Mouse (Mus musculus) ES-Bruce4 (cell line): ENCODE results near the gene Siah3. TPM values are rescaled to one million over a fixed set of nuclear protein-coding genes. Genes with fewer than 3 reads are reported as not detected.

ENCODE experiments used
- H3K27ac ChIP-seq: 2 replicates; pipeline ENCODE4 v1.5.1; 2012; ENCODE audit warnings: low read length, inconsistent platforms; ENCODE audit not compliant: insufficient read depth
- H3K27me3 ChIP-seq: 2 replicates; pipeline ENCODE4 v1.6.1; 2012; ENCODE audit warnings: mild to moderate bottlenecking, low read length, inconsistent platforms; ENCODE audit not compliant: control insufficient read depth, poor library complexity, insufficient read depth, severe bottlenecking
- H3K36me3 ChIP-seq: 2 replicates; pipeline ENCODE4 v1.6.1; 2012; ENCODE audit warnings: inconsistent platforms, mild to moderate bottlenecking, low read length, moderate library complexity; ENCODE audit not compliant: control insufficient read depth, poor library complexity, insufficient read depth, severe bottlenecking
- H3K4me1 ChIP-seq: one replicate; pipeline ENCODE4 v1.8.1; 2011; ENCODE audit warnings: low read length; ENCODE audit not compliant: control insufficient read depth, insufficient read depth
- H3K4me3 ChIP-seq: 2 replicates; pipeline ENCODE4 v1.5.1; 2011; ENCODE audit warnings: low read depth, mild to moderate bottlenecking, low read length
- H3K9ac ChIP-seq: 2 replicates; pipeline ENCODE4 v1.6.1; 2012; ENCODE audit warnings: low read depth, mild to moderate bottlenecking, inconsistent platforms; ENCODE audit not compliant: poor library complexity, severe bottlenecking
- H3K9me3 ChIP-seq: replicated peaks from 2 replicates; pipeline ENCODE4 v1.6.1; 2012; ENCODE audit warnings: mild to moderate bottlenecking, low read length, inconsistent platforms; ENCODE audit not compliant: control insufficient read depth, poor library complexity, insufficient read depth, severe bottlenecking
- CTCF ChIP-seq: IDR thresholded peaks from one replicate; pipeline ENCODE4 v1.8.1; 2011; ENCODE audit warnings: low read depth, low read length
- EP300 ChIP-seq: IDR thresholded peaks from 2 replicates; pipeline ENCODE4 v1.6.1; 2011; ENCODE audit warnings: low read depth, low read length; ENCODE audit not compliant: insufficient read depth
- POLR2A ChIP-seq: IDR thresholded peaks from one replicate; pipeline ENCODE4 v1.8.1; 2011; ENCODE audit warnings: low read length; ENCODE audit not compliant: insufficient read depth
- polyA plus RNA-seq: library from polyadenylated mRNA; stranded (reverse); fragments of >200 nt; gene quantifications from 2 replicates; pipeline ENCODE4 v1.2.4, GENCODE M21; 2011; ENCODE audit warnings: low read depth; ENCODE audit not compliant: missing spikeins, insufficient read depth, insufficient read length

Siah3 gene
- polyA plus RNA-seq, 1 experiment, result not detected

GRCm38 (mm10) chr14:75524648-75525047 lies 68.9 kb downstream of the Siah3 start:
- Histone ChIP-seq H3K36me3 (no peaks in the 10 kb centered on the region), H3K9me3 (no peaks in the 10 kb centered on the region), H3K27ac (no peak overlapping the region), H3K27me3 (no peaks in the 10 kb centered on the region; the same call in 1 of the 2 replicates), H3K4me3 (no peak overlapping the region), H3K4me1 (no peaks in the 10 kb centered on the region), H3K9ac (no peak overlapping the region)
- TF ChIP-seq CTCF, result no peak
- TF ChIP-seq POLR2A, result no peak
- no peak for TF ChIP-seq EP300

- Histone ChIP-seq H3K27me3 (no peaks in the 10 kb centered on the region; the same call in 1 of the 2 replicates), H3K4me3 (no peak overlapping the region), H3K27ac (no peak overlapping the region), H3K36me3 (no peaks in the 10 kb centered on the region), H3K9ac (no peak overlapping the region), H3K9me3 (no peaks in the 10 kb centered on the region), H3K4me1 (no peaks in the 10 kb centered on the region)
- TF ChIP-seq EP300 (no peak), POLR2A (no peak), CTCF (no peak)
Measured at GRCm38 (mm10) chr14:75525376-75526145, 69.8 kb downstream of the Siah3 start.

GRCm38 (mm10) chr14:75527464-75528190 lies 71.8 kb downstream of the Siah3 start:
- Histone ChIP-seq H3K4me1 (no peaks in the 10 kb centered on the region), H3K4me3 (no peak overlapping the region), H3K27me3 (no peaks in the 10 kb centered on the region), H3K9ac (no peak overlapping the region), H3K36me3 (no peaks in the 10 kb centered on the region), H3K9me3 (no peaks in the 10 kb centered on the region), H3K27ac (no peak overlapping the region)
- TF ChIP-seq EP300 (no peak), CTCF (no peak), POLR2A (no peak)

GRCm38 (mm10) chr14:75530815-75531353 lies 75.1 kb downstream of the Siah3 start:
- H3K4me1 ChIP-seq, result no peaks in the 10 kb centered on the region
- H3K27me3 ChIP-seq, result no peaks in the 10 kb centered on the region
- no peak overlapping the region for H3K9ac ChIP-seq
- H3K27ac ChIP-seq, result no peak overlapping the region
- H3K4me3 ChIP-seq, result no peak overlapping the region
- TF ChIP-seq EP300 (no peak), CTCF (no peak), POLR2A (no peak)
- H3K9me3 ChIP-seq, result no peaks in the 10 kb centered on the region; the same call in 1 of the 2 replicates
- no peaks in the 10 kb centered on the region for H3K36me3 ChIP-seq

GRCm38 (mm10) chr14:75539205-75539604 lies 83.4 kb downstream of the Siah3 start:
- no peak overlapping the region for H3K9ac ChIP-seq
- H3K4me3 ChIP-seq, result no peak overlapping the region
- H3K36me3 ChIP-seq, result no peaks in the 10 kb centered on the region
- peaks cover 3% of the 10 kb centered on the region for H3K4me1 ChIP-seq
- TF ChIP-seq CTCF (no peak), EP300 (no peak), POLR2A (no peak)
- H3K27ac ChIP-seq, result no peak overlapping the region
- no peaks in the 10 kb centered on the region for H3K27me3 ChIP-seq
- H3K9me3 ChIP-seq, result no peaks in the 10 kb centered on the region
